Mouse (Mus musculus): ENCODE data around the gene Heca. TPM values are rescaled to one million over a fixed set of nuclear protein-coding genes. Genes with fewer than 3 reads are reported as not detected.
A peak's percentile ranks its signal among the peaks of the same experiment; 100 is the strongest.

Heca gene
- 4.0 and 5.3 TPM in 2 replicates for polyA plus RNA-seq (2014; fragmentation: Nextera tagmentation; extraction: Ambion mirVana)

DNA sequence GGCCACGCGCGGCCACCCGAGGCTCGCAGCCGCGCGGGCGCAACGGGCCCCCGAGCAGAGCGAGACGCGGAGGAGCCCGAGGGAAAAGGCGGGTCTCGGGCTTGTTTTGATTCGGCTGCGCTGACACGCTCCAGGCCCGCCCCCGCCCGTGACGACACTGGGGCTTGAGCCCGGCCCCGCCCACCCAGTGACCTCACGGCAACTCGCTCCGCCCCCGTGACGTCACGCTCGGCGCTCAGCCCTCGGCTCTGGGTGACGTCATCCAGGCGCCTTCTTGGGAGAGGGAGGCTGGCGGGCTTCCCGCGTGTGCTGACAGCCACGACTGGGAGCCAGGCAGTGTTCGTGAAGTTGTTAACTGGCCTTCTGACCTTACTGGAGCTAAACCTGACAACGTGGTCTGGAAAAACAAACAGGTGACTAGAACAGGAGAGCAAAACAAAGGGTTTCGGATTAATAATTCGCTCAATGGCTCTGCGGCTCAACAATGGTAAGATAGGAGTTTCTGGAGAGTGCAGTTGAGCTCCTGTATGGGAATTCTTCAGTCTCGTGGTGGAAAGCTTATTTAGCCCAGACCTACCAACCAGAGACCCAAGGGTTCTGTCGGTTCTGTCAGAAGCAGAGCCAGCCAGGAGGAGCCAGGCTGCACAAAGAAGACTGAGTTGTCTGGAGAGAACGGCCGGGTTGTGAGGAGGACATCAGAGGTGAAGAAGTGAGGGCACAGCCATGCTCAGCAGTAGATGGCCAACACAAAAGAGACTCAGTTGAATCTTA, at the start of gene Heca:
Gene Heca, minus strand, starts transcription at position 108 of the 771 bp plus-strand sequence.
- H3K27me3 ChIP-seq (ENCODE audit: control insufficient read depth, insufficient read depth, low read length): no peaks in the 10 kb centered on the region
- 7% methylated on average over 45 of the region's 50 CpGs for WGBS (ENCODE audit: insufficient replicate concordance)

DNA sequence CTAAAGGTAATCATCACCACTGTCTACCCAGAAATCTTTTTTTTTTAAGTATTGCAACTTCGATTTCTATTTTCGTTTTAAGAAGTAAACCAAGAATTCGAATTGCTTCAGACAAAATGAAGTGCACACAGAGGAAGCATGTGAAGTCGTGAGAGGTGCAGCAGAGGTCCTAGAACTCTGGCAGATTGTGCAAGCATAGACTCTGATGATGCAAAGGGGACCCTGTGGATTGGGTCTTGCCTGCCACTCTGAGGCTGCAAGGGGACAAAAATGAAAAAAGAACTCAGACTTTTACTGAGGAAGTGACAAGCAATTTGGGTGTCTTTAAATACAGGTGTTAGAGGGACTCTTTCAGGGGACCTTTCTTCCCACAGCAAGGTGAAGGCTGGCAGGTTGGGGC, 42.7 kb upstream of the Heca start:
- ATAC-seq (replicated peaks; ENCODE audit: insufficient number of reproducible peaks, low FRiP score, low TSS enrichment): no peak
- Histone ChIP-seq H3K9ac (ENCODE audit: low read depth, low read length) (no peak overlapping the region), H3K27me3 (ENCODE audit: control insufficient read depth, insufficient read depth, low read length) (no peaks in the 10 kb centered on the region), H3K4me1 (ENCODE audit: control insufficient read depth, insufficient read depth, low read length) (no peaks in the 10 kb centered on the region), H3K9me3 (replicated peaks; ENCODE audit: control insufficient read depth, low read length) (no peaks in the 10 kb centered on the region), H3K4me3 (ENCODE audit: low read depth, low read length) (no peak overlapping the region), H3K27ac (ENCODE audit: low read depth, low read length) (no peak overlapping the region), H3K36me3 (ENCODE audit: control insufficient read depth, insufficient read depth, low read length) (no peaks in the 10 kb centered on the region), H3K4me2 (no peak overlapping the region)
- WGBS (ENCODE audit: insufficient replicate concordance): 71% methylated on average over 4 of the region's 4 CpGs

More for the DNA sequence above, at the start of gene Heca:
- peak; percentile 96 for ATAC-seq (replicated peaks; ENCODE audit: insufficient number of reproducible peaks, low FRiP score, low TSS enrichment)
- Histone ChIP-seq H3K27ac (ENCODE audit: low read depth, low read length) (peak within 1 kb of the TSS; percentile 85), H3K9me3 (replicated peaks; ENCODE audit: control insufficient read depth, low read length) (no peaks in the 10 kb centered on the region), H3K4me2 (peak within 1 kb of the TSS; percentile 69), H3K36me3 (ENCODE audit: control insufficient read depth, insufficient read depth, low read length) (no peaks in the 10 kb centered on the region), H3K4me1 (ENCODE audit: control insufficient read depth, insufficient read depth, low read length) (peaks cover 5% of the 10 kb centered on the region; the same call in 1 of the 2 replicates), H3K9ac (ENCODE audit: low read depth, low read length) (peak within 1 kb of the TSS; percentile 91), H3K4me3 (ENCODE audit: low read depth, low read length) (peak within 1 kb of the TSS; percentile 87)

DNA sequence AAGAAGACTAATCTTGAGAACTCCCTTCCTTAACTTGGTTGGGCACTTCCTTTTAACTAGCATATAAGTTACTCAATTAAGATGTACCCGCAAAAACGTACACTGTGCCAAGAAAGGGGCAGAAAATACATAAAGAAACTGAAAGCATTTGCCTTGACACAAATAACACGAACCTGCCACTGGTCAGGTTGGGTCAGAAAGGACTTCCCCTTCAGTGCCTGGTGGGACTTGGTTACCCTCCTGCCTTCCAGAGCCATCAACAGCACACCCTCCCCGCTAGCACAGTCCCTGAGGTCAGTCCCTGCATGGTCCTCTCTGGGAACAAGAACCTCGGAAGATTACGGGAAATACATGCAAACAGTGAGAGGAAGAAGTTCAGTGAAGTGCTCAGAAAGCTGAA, 41.3 kb upstream of the Heca start:
- ATAC-seq (replicated peaks; ENCODE audit: insufficient number of reproducible peaks, low FRiP score, low TSS enrichment): no peak
- WGBS (ENCODE audit: insufficient replicate concordance): 65% methylated on average over 6 of the region's 6 CpGs
- Histone ChIP-seq H3K4me3 (ENCODE audit: low read depth, low read length) (no peak overlapping the region), H3K9me3 (replicated peaks; ENCODE audit: control insufficient read depth, low read length) (no peaks in the 10 kb centered on the region), H3K36me3 (ENCODE audit: control insufficient read depth, insufficient read depth, low read length) (no peaks in the 10 kb centered on the region), H3K27me3 (ENCODE audit: control insufficient read depth, insufficient read depth, low read length) (no peaks in the 10 kb centered on the region), H3K4me2 (no peak overlapping the region), H3K4me1 (ENCODE audit: control insufficient read depth, insufficient read depth, low read length) (no peaks in the 10 kb centered on the region), H3K9ac (ENCODE audit: low read depth, low read length) (no peak overlapping the region), H3K27ac (ENCODE audit: low read depth, low read length) (no peak overlapping the region)

DNA sequence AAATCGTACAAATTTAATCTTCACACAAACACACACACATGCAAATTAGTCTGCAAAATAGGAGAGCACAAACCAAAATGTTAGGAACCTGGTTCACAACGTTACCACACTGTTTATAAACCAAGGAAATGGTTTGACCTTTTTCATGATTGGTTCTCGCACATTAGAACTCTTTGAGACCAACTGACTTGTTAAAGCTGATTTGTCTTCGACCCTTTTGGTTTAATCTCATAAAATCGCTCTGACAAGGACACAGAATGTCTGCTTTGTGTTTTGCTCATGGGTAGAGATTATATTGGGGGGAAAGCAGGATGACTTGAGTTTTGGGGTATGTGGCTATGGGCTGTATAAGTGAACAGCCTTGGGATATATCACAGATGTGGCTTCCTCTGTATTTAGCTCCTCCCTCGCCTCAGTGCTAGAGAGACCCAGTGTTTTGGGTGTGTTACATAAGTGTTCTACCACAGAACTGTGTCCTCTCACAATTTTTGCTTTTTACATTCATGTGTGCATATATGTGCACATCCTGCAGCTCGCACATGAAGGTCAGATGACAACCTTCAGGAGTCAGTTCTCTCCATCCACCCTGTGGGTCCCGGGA, 40.1 kb upstream of the Heca start:
- ATAC-seq (replicated peaks; ENCODE audit: insufficient number of reproducible peaks, low FRiP score, low TSS enrichment): no peak
- Histone ChIP-seq H3K4me2 (no peak overlapping the region), H3K4me1 (ENCODE audit: control insufficient read depth, insufficient read depth, low read length) (no peaks in the 10 kb centered on the region), H3K27ac (ENCODE audit: low read depth, low read length) (no peak overlapping the region), H3K4me3 (ENCODE audit: low read depth, low read length) (no peak overlapping the region), H3K36me3 (ENCODE audit: control insufficient read depth, insufficient read depth, low read length) (no peaks in the 10 kb centered on the region), H3K27me3 (ENCODE audit: control insufficient read depth, insufficient read depth, low read length) (no peaks in the 10 kb centered on the region), H3K9ac (ENCODE audit: low read depth, low read length) (no peak overlapping the region), H3K9me3 (replicated peaks; ENCODE audit: control insufficient read depth, low read length) (no peaks in the 10 kb centered on the region)
- WGBS (ENCODE audit: insufficient replicate concordance): 77% methylated on average over 8 of the region's 8 CpGs

DNA sequence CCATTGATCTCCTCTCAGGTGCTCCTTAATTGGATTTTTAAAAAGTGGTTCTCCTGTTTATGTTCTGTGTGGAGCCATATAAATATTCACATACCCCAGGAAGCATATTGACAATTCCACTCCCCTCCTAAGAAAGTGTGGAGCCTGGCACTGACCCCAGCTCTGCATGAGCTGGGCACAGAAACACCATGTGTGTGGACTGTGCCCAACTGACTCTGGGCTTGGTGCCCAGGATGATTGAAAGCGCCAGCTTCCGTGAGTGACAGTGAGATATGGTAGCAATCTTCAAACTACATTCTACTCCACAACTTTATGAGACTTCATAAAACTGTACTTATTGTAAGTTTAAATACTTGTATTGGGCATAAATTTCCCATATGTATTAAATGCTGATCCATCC, 35.4 kb upstream of the Heca start:
- no peak overlapping the region for H3K27ac ChIP-seq (ENCODE audit: low read depth, low read length)
- H3K4me2 ChIP-seq: no peak overlapping the region
- H3K27me3 ChIP-seq (ENCODE audit: control insufficient read depth, insufficient read depth, low read length): no peaks in the 10 kb centered on the region
- H3K4me1 ChIP-seq (ENCODE audit: control insufficient read depth, insufficient read depth, low read length): no peaks in the 10 kb centered on the region
- H3K9ac ChIP-seq (ENCODE audit: low read depth, low read length): no peak overlapping the region
- ATAC-seq (replicated peaks; ENCODE audit: insufficient number of reproducible peaks, low FRiP score, low TSS enrichment): no peak
- WGBS (ENCODE audit: insufficient replicate concordance): 96% methylated on average over 2 of the region's 2 CpGs
- no peaks in the 10 kb centered on the region for H3K36me3 ChIP-seq (ENCODE audit: control insufficient read depth, insufficient read depth, low read length)
- H3K4me3 ChIP-seq (ENCODE audit: low read depth, low read length): no peak overlapping the region
- no peaks in the 10 kb centered on the region for H3K9me3 ChIP-seq (replicated peaks; ENCODE audit: control insufficient read depth, low read length)

DNA sequence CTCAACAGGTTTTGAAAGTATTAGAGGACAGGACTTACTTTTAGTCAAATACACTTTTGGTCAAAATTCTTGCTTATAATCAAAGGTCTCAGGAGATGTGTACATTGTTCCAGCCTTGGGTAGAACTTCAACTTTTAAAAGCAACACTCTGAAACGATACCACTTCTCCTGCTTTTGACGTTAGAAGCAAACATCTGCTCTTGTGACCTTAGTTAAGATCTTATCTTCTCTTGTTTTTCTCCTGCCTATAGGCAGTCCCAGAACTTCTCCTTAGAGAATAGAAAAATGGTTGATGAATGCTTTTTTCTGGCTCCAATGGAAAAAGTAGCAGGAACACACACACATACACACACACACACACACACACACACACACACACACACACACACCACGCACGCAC, 18.2 kb upstream of the Heca start:
- H3K4me1 ChIP-seq (ENCODE audit: control insufficient read depth, insufficient read depth, low read length): no peaks in the 10 kb centered on the region
- no peaks in the 10 kb centered on the region for H3K9me3 ChIP-seq (replicated peaks; ENCODE audit: control insufficient read depth, low read length)
- no peak overlapping the region for H3K4me3 ChIP-seq (ENCODE audit: low read depth, low read length)
- H3K36me3 ChIP-seq (ENCODE audit: control insufficient read depth, insufficient read depth, low read length): no peaks in the 10 kb centered on the region
- ATAC-seq (replicated peaks; ENCODE audit: insufficient number of reproducible peaks, low FRiP score, low TSS enrichment): no peak
- H3K27ac ChIP-seq (ENCODE audit: low read depth, low read length): no peak overlapping the region
- H3K9ac ChIP-seq (ENCODE audit: low read depth, low read length): no peak overlapping the region
- no peak overlapping the region for H3K4me2 ChIP-seq
- H3K27me3 ChIP-seq (ENCODE audit: control insufficient read depth, insufficient read depth, low read length): no peaks in the 10 kb centered on the region
- WGBS (ENCODE audit: insufficient replicate concordance): 49% methylated on average over 4 of the region's 4 CpGs

DNA sequence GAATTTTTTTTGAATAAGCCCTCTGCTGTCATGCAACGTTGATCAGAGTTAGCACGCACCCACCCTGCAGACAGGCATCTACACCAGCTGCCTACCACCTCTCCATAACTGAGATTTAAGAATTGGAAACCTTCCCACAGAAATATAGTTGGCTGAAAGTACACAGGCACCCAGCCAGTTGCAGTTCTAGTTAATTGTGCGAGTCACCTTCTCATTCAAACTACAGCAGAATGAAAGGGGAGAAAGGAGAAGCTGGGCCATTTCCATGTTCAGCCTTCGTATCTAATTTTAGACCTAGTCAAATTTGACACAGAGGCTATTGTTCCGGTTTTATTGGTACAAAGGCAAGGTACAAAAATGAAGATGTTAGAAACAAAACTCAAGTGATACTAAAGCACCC, 2.9 kb upstream of the Heca start:
- 79% methylated on average over 5 of the region's 5 CpGs for WGBS (ENCODE audit: insufficient replicate concordance)
- H3K4me2 ChIP-seq: no peak overlapping the region

DNA sequence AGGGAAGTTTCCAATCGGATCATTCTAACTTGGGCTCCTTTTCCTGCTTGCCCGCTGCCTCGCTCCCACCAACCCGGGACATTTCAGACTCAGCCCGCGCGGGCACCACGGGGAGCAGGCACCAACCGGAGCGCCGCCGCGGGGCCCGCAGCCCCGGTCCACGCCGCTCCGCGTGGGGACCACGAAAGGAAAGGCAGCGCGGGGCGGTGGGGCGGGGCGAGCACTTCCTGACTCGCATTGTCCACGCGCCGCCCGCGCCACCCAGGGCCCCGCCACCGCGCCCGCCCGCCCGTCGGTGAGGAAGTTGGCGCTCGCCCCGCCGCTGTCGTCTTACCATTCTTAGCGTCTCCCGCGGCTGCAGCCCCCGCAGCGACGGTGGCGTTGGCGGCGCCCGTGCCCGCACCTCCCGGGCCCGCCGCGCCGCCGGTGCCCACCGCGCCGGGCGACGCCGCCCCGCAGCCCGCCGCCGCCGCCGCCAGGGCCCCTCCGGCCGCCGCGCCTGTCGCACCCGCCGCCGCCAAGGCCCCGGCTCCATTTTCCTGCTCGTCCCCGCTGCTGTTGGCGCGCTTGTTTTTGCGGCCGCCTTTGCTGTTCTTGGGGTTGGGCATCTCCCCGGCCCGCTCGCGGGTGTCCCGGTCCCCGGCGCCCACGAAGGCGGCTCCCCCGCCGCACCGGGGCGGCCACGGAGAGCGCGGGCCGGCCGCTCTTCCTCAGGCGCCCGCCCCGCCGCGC, 526 bp downstream of the Heca start:
- H3K9me3 ChIP-seq (replicated peaks; ENCODE audit: control insufficient read depth, low read length): no peaks in the 10 kb centered on the region
- peak overlapping the region; percentile 69 for H3K4me2 ChIP-seq
- peak overlapping the region; percentile 91 for H3K9ac ChIP-seq (ENCODE audit: low read depth, low read length)
- peak overlapping the region; percentile 87 for H3K4me3 ChIP-seq (ENCODE audit: low read depth, low read length)
- ATAC-seq (replicated peaks; ENCODE audit: insufficient number of reproducible peaks, low FRiP score, low TSS enrichment): peak; percentile 64
- no peaks in the 10 kb centered on the region for H3K27me3 ChIP-seq (ENCODE audit: control insufficient read depth, insufficient read depth, low read length)
- no peaks in the 10 kb centered on the region for H3K36me3 ChIP-seq (ENCODE audit: control insufficient read depth, insufficient read depth, low read length)
- H3K27ac ChIP-seq (ENCODE audit: low read depth, low read length): peak overlapping the region; percentile 85
- H3K4me1 ChIP-seq (ENCODE audit: control insufficient read depth, insufficient read depth, low read length): peaks cover 5% of the 10 kb centered on the region; the same call in 1 of the 2 replicates
- WGBS (ENCODE audit: insufficient replicate concordance): 1% methylated on average over 72 of the region's 110 CpGs

More for the DNA sequence above, 2.9 kb upstream of the Heca start:
- Histone ChIP-seq H3K9ac (ENCODE audit: low read depth, low read length) (no peak overlapping the region), H3K27ac (ENCODE audit: low read depth, low read length) (no peak overlapping the region), H3K9me3 (replicated peaks; ENCODE audit: control insufficient read depth, low read length) (no peaks in the 10 kb centered on the region), H3K27me3 (ENCODE audit: control insufficient read depth, insufficient read depth, low read length) (no peaks in the 10 kb centered on the region), H3K36me3 (ENCODE audit: control insufficient read depth, insufficient read depth, low read length) (no peaks in the 10 kb centered on the region), H3K4me3 (ENCODE audit: low read depth, low read length) (no peak overlapping the region), H3K4me1 (ENCODE audit: control insufficient read depth, insufficient read depth, low read length) (peaks cover 5% of the 10 kb centered on the region; the same call in 1 of the 2 replicates)
- ATAC-seq (replicated peaks; ENCODE audit: insufficient number of reproducible peaks, low FRiP score, low TSS enrichment): no peak

Measured in heart, embryonic 11.5 days (tissue).